Mouse (Mus musculus) gastrocnemius, postnatal 36 days (tissue): Measurements from ENCODE around the gene Actl6a. TPM values are rescaled to one million over a fixed set of nuclear protein-coding genes. Genes with fewer than 3 reads are reported as not detected.
"Not testable (repeated sequence)": the region's sequence is repeated elsewhere in the genome, so short reads cannot be mapped to it uniquely, and the experiment has no call there.

Experiments
- DNase-seq, 2 experiments: peaks; one replicate each; pipeline ENCODE4 v3.0.0; 2022
- intact Hi-C: fragments of 180-260 bp; cut with DNase I; formaldehyde crosslinking; loops from one replicate; pipeline ENCODE4 v1.15.1; 2025
- total RNA-seq, 2 experiments: library from RNA; stranded (reverse); gene quantifications; 2 replicates each; pipeline ENCODE4 v1.2.3; 2021

Gene Actl6a
- total RNA-seq, 2 experiments from 2014 or later, result 12.4 to 13.8 TPM

GRCm38 (mm10) chr3:32691841-32692240, 14.3 kb upstream of the Actl6a start:
- intact Hi-C loops, result loop anchor here (10.0 kb wide), 1 partner anchor 357 kb away; no protein-coding TSS in a partner anchor
- no peak for DNase-seq

- intact Hi-C loops, result loop anchor here (10.0 kb wide), 1 partner anchor 359 kb away; no protein-coding TSS in a partner anchor
- no peak for DNase-seq
These were observed 11.9 kb upstream of the Actl6a start for GRCm38 (mm10) chr3:32694211-32694610.

GRCm38 (mm10) chr3:32694737-32695582, 11.1 kb upstream of the Actl6a start:
- no peak for DNase-seq

GRCm38 (mm10) chr3:32695583-32695980, 10.5 kb upstream of the Actl6a start:
- DNase-seq, result no peak
- intact Hi-C loops, result loop anchor here (5.0 to 10.0 kb wide), 2 partner anchors 361 to 903 kb away; no protein-coding TSS in a partner anchor

More at GRCm38 (mm10) chr3:32694737-32695582, 11.1 kb upstream of the Actl6a start:
- intact Hi-C loops, result loop anchor here (5.0 to 10.0 kb wide), 2 partner anchors 360 to 903 kb away; no protein-coding TSS in a partner anchor

- intact Hi-C loops, result loop anchor here (5.0 to 10.0 kb wide), 2 partner anchors 364 to 906 kb away; no protein-coding TSS in a partner anchor
- peak; percentile 84 to 87 for DNase-seq
These were observed 7.8 kb upstream of the Actl6a start for GRCm38 (mm10) chr3:32698228-32698863.

- DNase-seq, intact Hi-C loops: not testable (repeated sequence)
These were observed 2.1 kb upstream of the Actl6a start for GRCm38 (mm10) chr3:32704021-32704420.

- DNase-seq, result not testable (repeated sequence)
- intact Hi-C loops, result loop anchor here (5.0 kb wide), 1 partner anchor 192 kb away; the partner anchor contains the start of gene Zfp639
These were observed 1.5 kb upstream of the Actl6a start for GRCm38 (mm10) chr3:32704632-32705031.

GRCm38 (mm10) chr3:32708052-32708367, 1.9 kb downstream of the Actl6a start:
- DNase-seq, result no peak
- intact Hi-C loops, result loop anchor here (5.0 kb wide), 1 partner anchor 196 kb away; the partner anchor contains the start of gene Zfp639

- DNase-seq, result peak; percentile 95 to 98
- intact Hi-C loops, result loop anchor here (5.0 kb wide), 1 partner anchor 196 kb away; the partner anchor contains the start of gene Zfp639
These were observed 2.5 kb downstream of the Actl6a start for GRCm38 (mm10) chr3:32708368-32709231.

GRCm38 (mm10) chr3:32709388-32709787, 3.3 kb downstream of the Actl6a start:
- intact Hi-C loops, result loop anchor here (5.0 kb wide), 1 partner anchor 197 kb away; the partner anchor contains the start of gene Zfp639
- DNase-seq, result no peak

- intact Hi-C loops, result no loop called here
- DNase-seq, result no peak
These were observed 7.6 kb downstream of the Actl6a start for GRCm38 (mm10) chr3:32713711-32714110.

GRCm38 (mm10) chr3:32717403-32717802, 11.3 kb downstream of the Actl6a start:
- intact Hi-C loops, DNase-seq: not testable (repeated sequence)

- intact Hi-C loops, result no loop called here
- no peak for DNase-seq
These were observed 12.2 kb downstream of the Actl6a start for GRCm38 (mm10) chr3:32718271-32718670.

GRCm38 (mm10) chr3:32724191-32724590, 18.1 kb downstream of the Actl6a start:
- DNase-seq, result no peak
- intact Hi-C loops, result no loop called here

GRCm38 (mm10) chr3:32725951-32726350, 19.9 kb downstream of the Actl6a start:
- intact Hi-C loops, result no loop called here
- DNase-seq, result no peak

GRCm38 (mm10) chr3:32727861-32728260, 21.8 kb downstream of the Actl6a start:
- DNase-seq, result no peak
- intact Hi-C loops, result no loop called here

GRCm38 (mm10) chr3:32736244-32737171, 30.4 kb downstream of the Actl6a start, which contains the start of gene Ndufb5:
TSS of gene Ndufb5 (plus strand) at chr3:32736990.
- DNase-seq, result peak; percentile 96
- intact Hi-C loops, result loop anchor here (5.0 to 10.0 kb wide), 2 partner anchors 81 to 158 kb away; partner anchors contain the start of gene Usp13

- intact Hi-C loops, result loop anchor here (5.0 to 10.0 kb wide), 2 partner anchors 80 to 158 kb away; partner anchors contain the start of gene Usp13
- peak in 1 of 2 experiments; percentile 18 for DNase-seq
These were observed 31.1 kb downstream of the Actl6a start, which contains the start of gene Mrpl47 for GRCm38 (mm10) chr3:32737172-32737655. TSS of gene Mrpl47 (minus strand) at chr3:32737605.
